In genomic region chr2:164348980-164349379, GRCm38 (mm10) we compare ENCODE assay signal across 9 mouse cellular contexts. TPM values are rescaled to one million over a fixed set of nuclear protein-coding genes. Genes with fewer than 3 reads are reported as not detected.
DNase-seq lines count a peak whose midpoint lies in the region; ATAC-seq and TF ChIP-seq lines count a peak whose summit lies in the region.
"Had no signal": no experiment of that assay in that cellular context is flagged by ENCODE, and none has a peak within 500 bp of the region (broad histone marks: within the 10 kb centered on the region; RNA-seq: fewer than 3 reads in every experiment).

No protein-coding gene starts in this region.

- WGBS in kidney, embryonic 14.5 days = 91% methylated on average over 3 of the region's 3 CpGs
- 79% methylated on average over 3 of the region's 3 CpGs for WGBS in liver, postnatal 0 days (ENCODE audit: insufficient replicate concordance)

- DNase-seq in kidney, adult 18-20 months = peak; percentile 33
- peak; percentile 81 for DNase-seq in 3T3-L1 (ENCODE audit: low read depth, low spot score)
- DNase-seq in B cell, adult 2 months = peak; percentile 59 to 66
- peak; percentile 10 to 47 for DNase-seq in cerebellum, postnatal 25 days
- DNase-seq in liver, postnatal 0 days = peak; percentile 53
- DNase-seq in urinary bladder, adult 2 months (ENCODE audit: low spot score) = no peak
- DNase-seq in T-cell, adult 2 months (ENCODE audit: low spot score) = no peak

- no peaks in the 10 kb centered on the region for H3K27me3 ChIP-seq in kidney, embryonic 14.5 days (ENCODE audit: control insufficient read depth, insufficient read depth, low read length)
- no peaks in the 10 kb centered on the region for H3K27me3 ChIP-seq in liver, postnatal 0 days (ENCODE audit: insufficient read depth, low read length)

- ATAC-seq in kidney, embryonic 14.5 days (ENCODE audit: low FRiP score, low TSS enrichment) = no peak
- no peak for ATAC-seq in liver, postnatal 0 days

- peak; percentile 65 for TF ChIP-seq CTCF in liver, postnatal 0 days (IDR thresholded peaks at IDR 0.05; ENCODE audit: low read depth)

- no peaks in the 10 kb centered on the region for H3K36me3 ChIP-seq in kidney, embryonic 14.5 days (ENCODE audit: control insufficient read depth, insufficient read depth, low read length)
- H3K36me3 ChIP-seq in liver, postnatal 0 days (replicated peaks; ENCODE audit: insufficient read depth, low read length) = no peaks in the 10 kb centered on the region

- H3K9me3 ChIP-seq in kidney, embryonic 14.5 days (ENCODE audit: control insufficient read depth, low read length) = no peaks in the 10 kb centered on the region
- no peaks in the 10 kb centered on the region for H3K9me3 ChIP-seq in liver, postnatal 0 days (ENCODE audit: low read length)

- H3K4me3 ChIP-seq in kidney, embryonic 14.5 days (ENCODE audit: low read length) = no peak overlapping the region
- no peak overlapping the region for H3K4me3 ChIP-seq in liver, postnatal 0 days (ENCODE audit: low read depth, low read length)
- H3K4me3 ChIP-seq: erythroblast, embryonic 14.5 days had no signal

- H3K4me1 ChIP-seq in kidney, embryonic 14.5 days (ENCODE audit: control insufficient read depth, insufficient read depth, low read length) = no peaks in the 10 kb centered on the region
- no peaks in the 10 kb centered on the region for H3K4me1 ChIP-seq in liver, postnatal 0 days (ENCODE audit: insufficient read depth)

- H3K27ac ChIP-seq in kidney, embryonic 14.5 days (ENCODE audit: low read depth, low read length) = no peak overlapping the region
- no peak overlapping the region for H3K27ac ChIP-seq in liver, postnatal 0 days (ENCODE audit: low read depth)

- no peak overlapping the region for H3K4me2 ChIP-seq in kidney, embryonic 14.5 days (replicated peaks; ENCODE audit: low read depth, low read length)
- no peak overlapping the region for H3K4me2 ChIP-seq in liver, postnatal 0 days (ENCODE audit: low read depth, low read length)

- no peak for TF ChIP-seq EP300 in liver, postnatal 0 days (IDR thresholded peaks at IDR 0.05; ENCODE audit: low read depth)

- H3K9ac ChIP-seq in kidney, embryonic 14.5 days (ENCODE audit: low read depth, low read length) = no peak overlapping the region
- no peak overlapping the region for H3K9ac ChIP-seq in liver, postnatal 0 days (replicated peaks)

RNA-seq across cellular contexts. Expression of gene Svs5, which starts 16.4 kb away (rescaled TPM):
- not detected in 2 replicates for polyA plus RNA-seq in kidney, embryonic 14.5 days (2014; fragmentation: Nextera tagmentation; extraction: Ambion mirVana)
- not detected in 2 replicates for polyA plus RNA-seq in liver, postnatal 0 days (2015; fragmentation: Nextera tagmentation; extraction: Ambion mirVana)
- 0.11 TPM in 1 of 2 replicates, not detected in the other for polyA plus RNA-seq in urinary bladder, adult 2 months (2012; rRNA removed)
- polyA plus RNA-seq: erythroblast, embryonic 14.5 days had no signal

RNA-seq across cellular contexts. Expression of gene Svs6, which starts 32.4 kb away (rescaled TPM):
- polyA plus RNA-seq in kidney, embryonic 14.5 days (2014; fragmentation: Nextera tagmentation; extraction: Ambion mirVana) = not detected in 2 replicates
- not detected in 2 replicates for polyA plus RNA-seq in liver, postnatal 0 days (2015; fragmentation: Nextera tagmentation; extraction: Ambion mirVana)
- not detected in 2 replicates for polyA plus RNA-seq in urinary bladder, adult 2 months (2012; rRNA removed)
- polyA plus RNA-seq: erythroblast, embryonic 14.5 days had no signal

RNA-seq across cellular contexts. Expression of gene Slpi, which starts 39.9 kb away (rescaled TPM):
- polyA plus RNA-seq in kidney, embryonic 14.5 days (2014; fragmentation: Nextera tagmentation; extraction: Ambion mirVana) = 0.44 TPM in 1 of 2 replicates, not detected in the other
- 59.4 and 63.6 TPM in 2 replicates for polyA plus RNA-seq in liver, postnatal 0 days (2015; fragmentation: Nextera tagmentation; extraction: Ambion mirVana)
- 28.3 and 42.1 TPM in 2 replicates for polyA plus RNA-seq in urinary bladder, adult 2 months (2012; rRNA removed)
- polyA plus RNA-seq: erythroblast, embryonic 14.5 days had no signal

RNA-seq across cellular contexts. Expression of gene Rbpjl, which starts 54.0 kb away (rescaled TPM):
- polyA plus RNA-seq in kidney, embryonic 14.5 days (2014; fragmentation: Nextera tagmentation; extraction: Ambion mirVana) = not detected in 2 replicates
- not detected in 2 replicates for polyA plus RNA-seq in liver, postnatal 0 days (2015; fragmentation: Nextera tagmentation; extraction: Ambion mirVana)
- 0.01 TPM in 1 of 2 replicates, not detected in the other for polyA plus RNA-seq in urinary bladder, adult 2 months (2012; rRNA removed)
- polyA plus RNA-seq: erythroblast, embryonic 14.5 days had no signal

RNA-seq across cellular contexts. Expression of gene Matn4, which starts 56.0 kb away (rescaled TPM):
- 0.12 and 0.20 TPM in 2 replicates for polyA plus RNA-seq in kidney, embryonic 14.5 days (2014; fragmentation: Nextera tagmentation; extraction: Ambion mirVana)
- polyA plus RNA-seq in liver, postnatal 0 days (2015; fragmentation: Nextera tagmentation; extraction: Ambion mirVana) = 0.18 and 0.25 TPM in 2 replicates
- polyA plus RNA-seq in urinary bladder, adult 2 months (2012; rRNA removed) = 3.1 and 3.4 TPM in 2 replicates
- polyA plus RNA-seq: erythroblast, embryonic 14.5 days had no signal

Comparison
In these comparisons a context has a peak if more than half of its experiments do, and no peak if none do; other contexts are left out.
1. DNase-seq: peak in kidney, adult 18-20 months (single experiment), 3T3-L1 (single experiment), B cell, adult 2 months (2 of 2), cerebellum, postnatal 25 days (2 of 2) and liver, postnatal 0 days (single experiment); none in urinary bladder, adult 2 months (single experiment) and T-cell, adult 2 months (single experiment).
2. RNA of gene Slpi, which starts 39.9 kb away (polyA plus RNA-seq): 59.4 to 63.6 TPM in liver, postnatal 0 days and 28.3 to 42.1 TPM in urinary bladder, adult 2 months; 0.44 TPM in kidney, embryonic 14.5 days; every median in the first group is over 10 times any median in the second.